Mouse (Mus musculus) ES-E14 (cell line): ENCODE measurements around the gene Etv5. TPM values are rescaled to one million over a fixed set of nuclear protein-coding genes. Genes with fewer than 3 reads are reported as not detected.

Experiments
- DNase-seq: peaks from one replicate; pipeline ENCODE4 v3.0.0-alpha.2; 2013; ENCODE audit warnings: low read depth, low spot score
- H3K27ac ChIP-seq: 2 replicates; pipeline ENCODE4 v1.5.1; 2012; ENCODE audit warnings: low read depth, mild to moderate bottlenecking, low read length, moderate library complexity, mixed read lengths; ENCODE audit not compliant: poor library complexity, insufficient read depth, severe bottlenecking
- H3K36me3 ChIP-seq: 2 replicates; pipeline ENCODE4 v1.6.1; 2012; ENCODE audit warnings: mild to moderate bottlenecking, low read length, moderate library complexity, mixed read lengths; ENCODE audit not compliant: control insufficient read depth, poor library complexity, insufficient read depth, severe bottlenecking
- H3K4me1 ChIP-seq, 2 experiments: fragments of 150-350 bp in 1 of 2; sonication (generic) in 1 of 2; 2 replicates each; pipeline ENCODE4 v1.6.1; 2012; ENCODE audit warnings: low read length in 2 of 2, mild to moderate bottlenecking in 1 of 2, mixed read lengths in 1 of 2; ENCODE audit not compliant: control insufficient read depth in 2 of 2, insufficient read depth in 2 of 2, poor library complexity in 1 of 2
- H3K4me3 ChIP-seq, 2 experiments: fragments of 150-350 bp in 1 of 2; sonication (generic) in 1 of 2; 2 replicates each; pipeline ENCODE4 v1.5.1; 2012; ENCODE audit warnings: low read length in 2 of 2, low read depth in 1 of 2, mild to moderate bottlenecking in 1 of 2, mixed read lengths in 1 of 2; ENCODE audit not compliant: insufficient read depth in 1 of 2, poor library complexity in 1 of 2, severe bottlenecking in 1 of 2
- H3K9ac ChIP-seq: 2 replicates; pipeline ENCODE4 v1.6.1; 2012; ENCODE audit warnings: low read depth, mild to moderate bottlenecking, low read length, mixed read lengths; ENCODE audit not compliant: poor library complexity, insufficient read depth, severe bottlenecking
- H3K9me3 ChIP-seq: fragments of 150-350 bp; sonication (generic); 2 replicates; pipeline ENCODE4 v1.6.1; 2012; ENCODE audit warnings: low read depth, mild to moderate bottlenecking, low read length; ENCODE audit not compliant: control insufficient read depth, insufficient read depth
- CHD2 ChIP-seq: IDR thresholded peaks from 2 replicates; pipeline ENCODE4 v1.6.1; 2014; ENCODE audit warnings: mild to moderate bottlenecking, low read depth, low read length, inconsistent platforms
- HCFC1 ChIP-seq: IDR thresholded peaks from 2 replicates; pipeline ENCODE4 v1.6.1; 2012; ENCODE audit warnings: low read length, inconsistent platforms, borderline replicate concordance; ENCODE audit not compliant: insufficient read depth
- MAFK ChIP-seq: IDR thresholded peaks from 2 replicates; pipeline ENCODE4 v1.6.1; 2014; ENCODE audit warnings: mild to moderate bottlenecking, low read depth, low read length, inconsistent platforms; ENCODE audit not compliant: insufficient read depth
- ZC3H11A ChIP-seq: IDR thresholded peaks from 2 replicates; pipeline ENCODE4 v1.6.1; 2012; ENCODE audit warnings: low read depth, mild to moderate bottlenecking, inconsistent platforms, low read length, borderline replicate concordance
- ZNF384 ChIP-seq: IDR thresholded peaks from 2 replicates; pipeline ENCODE4 v1.6.1; 2012; ENCODE audit warnings: low read depth, low read length, inconsistent platforms
- in situ Hi-C, 2 experiments: fragments of 600-800 bp; cut with MboI; formaldehyde crosslinking; loops; one replicate each; pipeline ENCODE4 v1.15.1; 2025; ENCODE audit warnings: low sequenced_read_pairs in 2 of 2, inconsistent platforms in 1 of 2; ENCODE audit not compliant: unreplicated experiment in 2 of 2
- total RNA-seq: library from RNA; depleted of rRNA; stranded (reverse); fragments of 300-350 nt; gene quantifications from 2 replicates; pipeline ENCODE4 v1.2.3, GENCODE M21; 2012

Gene Etv5
- total RNA-seq, 1 experiment, result 136 TPM

DNA sequence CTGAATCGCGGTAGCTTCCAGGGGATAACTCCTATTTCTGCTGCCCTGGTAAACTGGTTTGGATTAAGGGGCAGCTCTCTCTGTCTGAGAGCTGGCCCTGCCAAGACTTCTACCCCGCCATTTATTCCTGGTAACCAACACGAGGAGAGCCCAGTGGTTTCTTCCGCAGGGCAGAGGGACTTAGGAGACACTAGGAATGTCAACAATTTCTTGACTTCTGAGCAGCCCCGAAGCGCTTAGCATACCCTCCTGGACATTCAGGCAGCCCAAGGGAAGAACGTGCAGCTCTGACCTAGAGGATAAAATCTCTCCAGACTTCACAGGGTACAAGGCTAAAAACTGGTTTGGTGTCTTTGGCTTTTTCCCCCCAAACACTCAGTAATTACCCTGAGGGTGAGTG, 10.1 kb downstream of the Etv5 start:
- peaks cover 29 to 41% of the 10 kb centered on the region in 2 experiments for H3K4me1 ChIP-seq
- H3K9me3 ChIP-seq, result no peaks in the 10 kb centered on the region
- no peak for DNase-seq
- peaks cover 37% of the 10 kb centered on the region for H3K36me3 ChIP-seq
- TF ChIP-seq ZNF384 (no peak), HCFC1 (no peak), CHD2 (no peak), ZC3H11A (no peak), MAFK (no peak)
- in situ Hi-C loops, result no loop called here
- peak overlapping the region; percentile 90 for H3K27ac ChIP-seq
- H3K4me3 ChIP-seq, result peak overlapping the region; percentile 37 to 48
- H3K9ac ChIP-seq, result peak overlapping the region; percentile 50

DNA sequence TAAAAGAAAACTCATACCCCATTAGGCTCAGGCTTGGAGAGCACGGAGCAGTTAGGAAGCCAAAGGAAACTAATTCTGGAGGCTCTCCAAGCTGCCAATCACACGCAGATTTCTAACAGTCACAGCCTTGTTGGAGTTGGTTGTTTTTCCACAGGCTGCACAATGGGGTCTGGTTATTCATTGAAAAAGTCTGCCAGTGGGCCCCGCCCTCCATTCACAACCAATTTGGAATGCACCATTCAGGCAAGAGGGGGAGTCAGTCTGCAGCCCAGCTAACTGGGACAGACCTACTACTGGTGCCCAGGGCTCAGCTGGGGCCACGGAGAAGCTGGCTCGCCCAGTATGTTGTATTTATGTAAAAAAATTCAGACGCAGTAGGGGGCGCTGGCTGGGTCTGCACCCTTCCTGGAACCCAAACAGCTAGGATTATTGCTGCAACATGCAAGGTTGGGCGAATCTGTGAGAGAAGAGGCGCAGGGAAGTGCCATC, 10.6 kb downstream of the Etv5 start:
- TF ChIP-seq MAFK (no peak), ZNF384 (peak; percentile 22; the same call in 1 of the 2 replicates), HCFC1 (no peak), CHD2 (0 out of 2 replicates have a peak, but pooled peaks have one; percentile 49)
- DNase-seq, result peak; percentile 92
- H3K4me3 ChIP-seq, result peak overlapping the region; percentile 37 to 48
- peak overlapping the region; percentile 92 for H3K27ac ChIP-seq
- peak overlapping the region; percentile 59 for H3K9ac ChIP-seq
- no peaks in the 10 kb centered on the region for H3K9me3 ChIP-seq
- peaks cover 26 to 37% of the 10 kb centered on the region in 2 experiments for H3K4me1 ChIP-seq
- peaks cover 34% of the 10 kb centered on the region for H3K36me3 ChIP-seq
- in situ Hi-C loops, result no loop called here

DNA sequence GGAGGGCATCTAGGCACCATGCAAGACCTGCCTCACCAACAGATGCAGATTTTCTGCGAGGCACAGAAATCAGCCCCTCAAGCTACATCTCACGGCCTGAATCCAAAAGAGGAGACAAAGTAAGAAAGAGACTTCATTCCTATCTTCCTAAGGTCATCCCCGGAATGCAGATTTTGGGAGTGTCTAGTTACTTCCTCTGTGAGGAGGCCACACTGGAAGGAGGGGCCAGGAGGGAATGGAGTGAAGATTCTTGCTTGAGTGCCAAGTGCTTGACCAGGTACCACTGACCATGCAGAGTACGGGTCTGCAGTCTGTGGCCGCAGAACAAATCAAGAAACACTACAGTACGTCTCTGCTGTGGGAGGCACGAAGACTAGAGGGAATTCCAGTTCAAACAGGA, 12.7 kb downstream of the Etv5 start:
- no peak overlapping the region for H3K4me3 ChIP-seq
- H3K4me1 ChIP-seq, result peaks cover 23 to 38% of the 10 kb centered on the region in 2 experiments
- no peaks in the 10 kb centered on the region for H3K9me3 ChIP-seq
- peaks cover 40% of the 10 kb centered on the region for H3K36me3 ChIP-seq
- DNase-seq, result no peak
- TF ChIP-seq ZC3H11A (no peak), HCFC1 (no peak), CHD2 (no peak), ZNF384 (no peak), MAFK (no peak)
- in situ Hi-C loops, result no loop called here
- no peak overlapping the region for H3K9ac ChIP-seq
- H3K27ac ChIP-seq, result peak overlapping the region; percentile 57

DNA sequence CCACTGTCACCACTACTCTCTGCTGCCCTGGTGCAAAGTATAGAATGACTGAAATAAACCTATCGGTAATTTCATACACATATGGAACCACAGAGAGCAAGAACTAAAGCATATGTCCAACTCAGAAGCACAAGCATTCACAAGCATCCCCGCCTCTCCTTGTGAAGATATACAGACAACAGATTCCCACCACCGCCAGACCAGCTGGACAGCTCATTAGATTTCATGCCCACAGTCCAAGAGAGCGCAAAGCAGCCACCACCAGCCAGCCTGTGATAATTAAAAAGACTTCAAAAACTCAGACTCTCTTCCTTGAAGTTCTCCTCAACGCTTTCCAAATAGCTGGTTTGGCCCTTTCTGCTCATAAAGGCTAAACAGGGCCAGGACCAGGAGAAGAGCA, 17.3 kb downstream of the Etv5 start:
- H3K4me1 ChIP-seq, result peaks cover 19 to 37% of the 10 kb centered on the region in 2 experiments
- no peak overlapping the region for H3K9ac ChIP-seq
- peaks cover 46% of the 10 kb centered on the region for H3K36me3 ChIP-seq
- H3K4me3 ChIP-seq, result no peak overlapping the region
- TF ChIP-seq CHD2, result no peak
- TF ChIP-seq ZNF384, result no peak
- TF ChIP-seq HCFC1, result no peak
- no peak for TF ChIP-seq MAFK
- no peak for TF ChIP-seq ZC3H11A
- no peaks in the 10 kb centered on the region for H3K9me3 ChIP-seq
- DNase-seq, result no peak
- in situ Hi-C loops, result loop anchor here in 1 of 2 experiments (25.0 kb wide), 1 partner anchor 690 kb away; the partner anchor contains the start of gene Eif4a2
- H3K27ac ChIP-seq, result no peak overlapping the region

DNA sequence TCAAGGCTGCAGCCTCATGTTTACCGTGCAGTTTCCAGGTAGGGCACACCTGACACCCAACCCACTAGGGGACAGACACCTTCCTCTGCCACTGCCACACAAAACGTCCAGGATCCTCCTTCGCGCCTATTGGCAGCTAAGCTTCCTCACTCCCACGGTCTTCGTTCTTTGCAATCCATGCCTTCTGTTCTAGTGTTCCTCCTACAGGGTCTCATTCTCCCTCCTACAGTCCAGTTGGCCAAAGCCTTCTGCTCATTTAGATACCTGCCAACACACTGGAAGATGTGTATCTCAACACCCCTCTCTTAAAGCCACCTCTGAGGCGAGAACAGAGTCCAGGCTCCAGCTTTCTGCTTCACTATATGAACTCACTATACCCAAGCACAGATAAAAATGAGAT, 21.6 kb downstream of the Etv5 start:
- TF ChIP-seq CHD2 (no peak), ZC3H11A (no peak), MAFK (no peak)
- H3K9me3 ChIP-seq, result no peaks in the 10 kb centered on the region
- DNase-seq, result no peak
- no peak overlapping the region for H3K4me3 ChIP-seq
- H3K4me1 ChIP-seq, result peaks cover 34 to 41% of the 10 kb centered on the region in 2 experiments
- H3K9ac ChIP-seq, result no peak overlapping the region
- peaks cover 26% of the 10 kb centered on the region for H3K36me3 ChIP-seq
- in situ Hi-C loops, result loop anchor here in 1 of 2 experiments (25.0 kb wide), 1 partner anchor 694 kb away; the partner anchor contains the start of gene Eif4a2
- H3K27ac ChIP-seq, result peak overlapping the region; percentile 96
